Mouse (Mus musculus) G1E (cell line): ENCODE data around the gene Olfr160.

ENCODE experiments used
- CTCF ChIP-seq: IDR thresholded peaks from 2 replicates; pipeline ENCODE4 v1.5.1; 2012; ENCODE audit warnings: low read depth, low read length, inconsistent platforms, mixed read lengths
- GATA1 ChIP-seq: IDR thresholded peaks from 2 replicates; pipeline ENCODE4 v1.6.1; 2012; ENCODE audit warnings: borderline replicate concordance, low read length, inconsistent platforms, mixed read lengths
- POLR2AphosphoS5 ChIP-seq: IDR thresholded peaks from 2 replicates; pipeline ENCODE4 v1.6.1; 2012; ENCODE audit warnings: low read depth, low read length, inconsistent platforms; ENCODE audit not compliant: insufficient replicate concordance

GRCm38 (mm10) chr9:37669115-37669514 is 46.9 kb downstream of the Olfr160 start, which contains the start of gene Panx3:
- TF ChIP-seq GATA1, result no peak
- TF ChIP-seq CTCF, result no peak
- no peak for TF ChIP-seq POLR2AphosphoS5
